Mouse (Mus musculus): ENCODE results near the gene Gstp1.

DNA sequence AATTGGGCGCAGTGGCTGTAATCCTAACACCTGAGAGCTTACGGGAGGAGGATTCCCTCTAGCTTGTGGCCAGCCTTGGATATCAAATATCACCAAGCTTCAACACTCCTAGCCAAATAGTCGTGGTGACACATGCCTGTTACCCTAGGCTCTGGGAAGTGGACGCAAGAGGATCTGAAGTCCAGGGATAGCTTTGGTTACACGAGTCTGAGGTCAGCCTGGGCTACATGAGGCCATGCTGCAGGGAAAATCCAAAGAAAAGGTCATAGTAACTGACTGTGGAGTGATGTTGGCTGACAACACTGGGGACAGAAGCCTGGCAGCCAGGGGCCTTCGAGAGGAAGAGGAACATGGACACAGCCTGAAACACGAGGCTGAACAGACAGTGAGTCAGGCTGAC, 41.7 kb downstream of the Gstp1 start:
- TF ChIP-seq TAL1 (IDR thresholded peaks at IDR 0.05; ENCODE audit: low read length) (no peak), GATA1 (IDR thresholded peaks at IDR 0.05; ENCODE audit: low read length) (no peak)

Measured in erythroblast, embryonic 14.5 days (primary cell).